Mouse (Mus musculus): ENCODE measurements around the gene Mog. TPM values are rescaled to one million over a fixed set of nuclear protein-coding genes. Genes with fewer than 3 reads are reported as not detected.

Gene Mog
- polyA plus RNA-seq, 1 experiment from 2014 or later, result 2.6 TPM

GRCm38 (mm10) chr17:37047332-37047976, 24.3 kb upstream of the Mog start:
- Histone ChIP-seq H3K4me3 (ENCODE audit: low read depth, low read length) (peak overlapping the region; percentile 88), H3K27me3 (ENCODE audit: control insufficient read depth, insufficient read depth, low read length) (no peaks in the 10 kb centered on the region), H3K27ac (ENCODE audit: low read depth, low read length) (0 out of 2 replicates have a peak overlapping the region, but pooled peaks have one; percentile 30), H3K36me3 (ENCODE audit: control insufficient read depth, insufficient read depth, low read length) (no peaks in the 10 kb centered on the region), H3K9ac (replicated peaks; ENCODE audit: low read depth, low read length) (peak overlapping the region; percentile 98; the same call in 1 of the 2 replicates), H3K9me3 (ENCODE audit: control insufficient read depth, low read length) (no peaks in the 10 kb centered on the region), H3K4me1 (ENCODE audit: control insufficient read depth, insufficient read depth, low read length) (peaks cover 38% of the 10 kb centered on the region), H3K4me2 (ENCODE audit: low read depth, low read length) (peak overlapping the region; percentile 84)
- ATAC-seq (ENCODE audit: low read depth), result no peak
- WGBS, result 14% methylated on average over 19 of the region's 19 CpGs

- ATAC-seq (ENCODE audit: low read depth), result peak; percentile 57
- Histone ChIP-seq H3K4me2 (ENCODE audit: low read depth, low read length) (peak overlapping the region; percentile 84), H3K9ac (replicated peaks; ENCODE audit: low read depth, low read length) (peak overlapping the region; percentile 98), H3K36me3 (ENCODE audit: control insufficient read depth, insufficient read depth, low read length) (no peaks in the 10 kb centered on the region), H3K9me3 (ENCODE audit: control insufficient read depth, low read length) (no peaks in the 10 kb centered on the region), H3K27ac (ENCODE audit: low read depth, low read length) (peak overlapping the region; percentile 94), H3K27me3 (ENCODE audit: control insufficient read depth, insufficient read depth, low read length) (no peaks in the 10 kb centered on the region), H3K4me3 (ENCODE audit: low read depth, low read length) (peak overlapping the region; percentile 88), H3K4me1 (ENCODE audit: control insufficient read depth, insufficient read depth, low read length) (peaks cover 33% of the 10 kb centered on the region)
- WGBS, result under 1% methylated on average over 51 of the region's 58 CpGs
These were observed 23.3 kb upstream of the Mog start for GRCm38 (mm10) chr17:37046312-37047112.

DNA sequence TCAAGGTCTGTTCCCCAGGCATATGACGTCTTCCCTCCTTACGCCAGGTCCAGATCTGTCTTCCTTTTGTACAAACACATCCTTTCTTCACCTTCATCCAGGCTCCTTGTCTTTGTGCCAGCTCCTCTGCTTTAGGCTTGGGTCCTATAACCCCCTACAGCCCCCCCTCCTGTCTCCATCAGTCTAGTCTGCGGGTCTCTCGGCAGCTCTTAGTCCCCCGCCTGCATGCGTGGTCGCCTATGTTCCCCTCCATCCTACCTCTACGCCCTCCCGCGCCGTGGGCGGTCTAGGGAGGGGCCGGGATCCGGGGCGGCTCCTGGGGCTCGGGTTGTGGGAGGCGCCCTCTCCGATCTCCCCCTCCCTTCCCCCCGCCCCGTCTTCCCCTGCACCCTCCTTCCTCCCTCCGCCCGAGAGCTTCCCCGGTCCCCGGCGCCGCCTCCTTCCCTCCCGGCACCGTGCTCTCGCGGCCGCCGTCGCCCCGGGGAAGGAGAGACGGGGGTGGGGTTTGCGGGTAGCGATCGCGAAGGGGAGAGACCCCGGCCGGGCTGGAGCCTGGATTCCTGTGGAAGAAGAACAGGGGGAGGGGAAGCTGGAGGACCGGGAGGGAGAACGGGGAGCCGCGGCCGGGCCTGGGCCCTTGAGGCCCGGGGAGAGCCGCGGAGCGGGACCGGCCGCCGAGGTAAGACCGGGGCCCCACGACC, 22.6 kb upstream of the Mog start, which contains the start of gene Gabbr1:
Gene Gabbr1 (plus strand): TSS at position 356 of the 701 bp plus-strand sequence.
- under 1% methylated on average over 47 of the region's 55 CpGs for WGBS
- ATAC-seq (ENCODE audit: low read depth), result peak; percentile 84
- no peaks in the 10 kb centered on the region for H3K36me3 ChIP-seq (ENCODE audit: control insufficient read depth, insufficient read depth, low read length)

GRCm38 (mm10) chr17:37044651-37045244, 21.6 kb upstream of the Mog start:
- Histone ChIP-seq H3K4me3 (ENCODE audit: low read depth, low read length) (peak overlapping the region; percentile 88), H3K4me1 (ENCODE audit: control insufficient read depth, insufficient read depth, low read length) (peaks cover 25% of the 10 kb centered on the region), H3K4me2 (ENCODE audit: low read depth, low read length) (peak overlapping the region; percentile 84), H3K9ac (replicated peaks; ENCODE audit: low read depth, low read length) (peak overlapping the region; percentile 98), H3K36me3 (ENCODE audit: control insufficient read depth, insufficient read depth, low read length) (no peaks in the 10 kb centered on the region), H3K27me3 (ENCODE audit: control insufficient read depth, insufficient read depth, low read length) (no peaks in the 10 kb centered on the region), H3K9me3 (ENCODE audit: control insufficient read depth, low read length) (no peaks in the 10 kb centered on the region), H3K27ac (ENCODE audit: low read depth, low read length) (peak overlapping the region; percentile 94)
- 82% methylated on average over 7 of the region's 7 CpGs for WGBS
- no peak for ATAC-seq (ENCODE audit: low read depth)

More for the DNA sequence above, 22.6 kb upstream of the Mog start, which contains the start of gene Gabbr1:
- peaks cover 29% of the 10 kb centered on the region for H3K4me1 ChIP-seq (ENCODE audit: control insufficient read depth, insufficient read depth, low read length)
- H3K4me2 ChIP-seq (ENCODE audit: low read depth, low read length), result peak within 1 kb of the TSS; percentile 84
- H3K27ac ChIP-seq (ENCODE audit: low read depth, low read length), result peak within 1 kb of the TSS; percentile 94
- H3K4me3 ChIP-seq (ENCODE audit: low read depth, low read length), result peak within 1 kb of the TSS; percentile 88
- H3K27me3 ChIP-seq (ENCODE audit: control insufficient read depth, insufficient read depth, low read length), result no peaks in the 10 kb centered on the region
- peak within 1 kb of the TSS; percentile 98 for H3K9ac ChIP-seq (replicated peaks; ENCODE audit: low read depth, low read length)
- H3K9me3 ChIP-seq (ENCODE audit: control insufficient read depth, low read length), result no peaks in the 10 kb centered on the region

DNA sequence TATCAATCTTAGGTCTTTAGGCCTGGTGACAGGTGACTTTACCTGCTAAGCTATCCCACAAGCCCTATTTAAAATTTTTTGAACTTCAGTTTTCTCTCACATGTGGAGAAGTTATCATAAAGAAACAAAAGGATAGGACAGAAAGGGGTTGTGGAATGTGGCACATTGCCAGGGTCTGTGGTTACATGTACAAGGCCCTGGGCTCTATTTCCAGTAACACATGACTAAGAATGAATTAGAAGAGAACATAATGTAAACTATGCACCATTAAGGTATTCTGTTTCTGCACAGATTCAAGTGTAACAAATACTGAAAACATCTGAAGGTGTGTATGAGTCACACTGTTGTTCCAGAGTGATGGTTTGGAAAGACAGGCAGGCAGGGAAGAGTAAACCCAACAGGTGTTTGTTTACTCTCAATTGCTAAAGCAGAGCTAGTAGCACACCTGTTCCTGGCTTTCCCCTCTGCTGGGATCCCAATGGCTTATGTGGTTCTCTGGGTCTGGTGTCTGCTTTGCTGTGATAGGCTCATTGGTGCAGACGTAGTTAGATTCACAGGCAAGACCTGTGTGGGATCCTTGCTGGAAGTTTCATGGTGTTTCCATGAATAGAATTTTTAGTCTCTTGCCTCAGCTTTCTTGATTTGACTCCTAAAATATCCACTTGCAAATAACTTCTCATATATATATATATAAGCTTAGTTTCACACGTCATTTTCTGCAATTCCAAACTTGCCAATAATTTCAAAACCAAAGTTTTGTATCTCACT, 16.1 kb upstream of the Mog start:
- ATAC-seq (ENCODE audit: low read depth), result no peak
- H3K4me1 ChIP-seq (ENCODE audit: control insufficient read depth, insufficient read depth, low read length), result no peaks in the 10 kb centered on the region
- no peak overlapping the region for H3K9ac ChIP-seq (replicated peaks; ENCODE audit: low read depth, low read length)
- H3K4me3 ChIP-seq (ENCODE audit: low read depth, low read length), result no peak overlapping the region
- H3K27me3 ChIP-seq (ENCODE audit: control insufficient read depth, insufficient read depth, low read length), result no peaks in the 10 kb centered on the region
- no peaks in the 10 kb centered on the region for H3K36me3 ChIP-seq (ENCODE audit: control insufficient read depth, insufficient read depth, low read length)
- H3K27ac ChIP-seq (ENCODE audit: low read depth, low read length), result no peak overlapping the region
- 80% methylated on average over 2 of the region's 2 CpGs for WGBS
- no peak overlapping the region for H3K4me2 ChIP-seq (ENCODE audit: low read depth, low read length)
- H3K9me3 ChIP-seq (ENCODE audit: control insufficient read depth, low read length), result no peaks in the 10 kb centered on the region

- Histone ChIP-seq H3K9ac (replicated peaks; ENCODE audit: low read depth, low read length) (peak overlapping the region; percentile 55), H3K4me2 (ENCODE audit: low read depth, low read length) (peak overlapping the region; percentile 52), H3K36me3 (ENCODE audit: control insufficient read depth, insufficient read depth, low read length) (no peaks in the 10 kb centered on the region), H3K4me1 (ENCODE audit: control insufficient read depth, insufficient read depth, low read length) (no peaks in the 10 kb centered on the region), H3K9me3 (ENCODE audit: control insufficient read depth, low read length) (no peaks in the 10 kb centered on the region), H3K27ac (ENCODE audit: low read depth, low read length) (peak overlapping the region; percentile 97), H3K4me3 (ENCODE audit: low read depth, low read length) (peak overlapping the region; percentile 35), H3K27me3 (ENCODE audit: control insufficient read depth, insufficient read depth, low read length) (no peaks in the 10 kb centered on the region)
- WGBS, result 68% methylated on average over 8 of the region's 8 CpGs
- ATAC-seq (ENCODE audit: low read depth), result 0 out of 2 replicates have a peak, but pooled peaks have one; percentile 5
These were observed 6.0 kb upstream of the Mog start for GRCm38 (mm10) chr17:37029162-37029561.

GRCm38 (mm10) chr17:37028683-37029120, 5.5 kb upstream of the Mog start:
- Histone ChIP-seq H3K27me3 (ENCODE audit: control insufficient read depth, insufficient read depth, low read length) (no peaks in the 10 kb centered on the region), H3K27ac (ENCODE audit: low read depth, low read length) (peak overlapping the region; percentile 97), H3K9ac (replicated peaks; ENCODE audit: low read depth, low read length) (peak overlapping the region; percentile 55), H3K9me3 (ENCODE audit: control insufficient read depth, low read length) (no peaks in the 10 kb centered on the region), H3K4me3 (ENCODE audit: low read depth, low read length) (peak overlapping the region; percentile 35), H3K36me3 (ENCODE audit: control insufficient read depth, insufficient read depth, low read length) (no peaks in the 10 kb centered on the region), H3K4me2 (ENCODE audit: low read depth, low read length) (peak overlapping the region; percentile 52), H3K4me1 (ENCODE audit: control insufficient read depth, insufficient read depth, low read length) (no peaks in the 10 kb centered on the region)
- ATAC-seq (ENCODE audit: low read depth), result peak; percentile 99
- 0% methylated on average over 14 of the region's 14 CpGs for WGBS

DNA sequence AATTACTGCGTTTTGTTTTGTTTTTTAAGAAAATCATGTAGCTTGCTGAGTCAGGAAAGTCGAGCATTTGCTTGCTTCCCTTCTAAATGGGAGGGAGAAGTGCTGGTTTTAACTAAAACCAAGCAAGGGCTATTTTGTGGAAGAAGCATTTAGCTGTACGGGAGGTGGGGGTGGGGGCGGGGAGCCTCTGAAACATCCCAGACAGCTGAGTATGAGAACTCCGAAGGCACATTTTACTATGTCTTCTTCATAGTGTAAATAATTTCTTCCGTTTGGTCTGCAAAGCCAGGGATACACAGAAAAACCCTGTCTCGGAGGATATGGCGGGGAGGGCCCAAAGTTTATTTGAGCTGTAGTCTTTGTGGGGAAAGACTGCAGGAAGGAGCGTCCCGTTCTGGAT, 5.0 kb upstream of the Mog start:
- 6% methylated on average over 10 of the region's 10 CpGs for WGBS
- peak overlapping the region; percentile 97 for H3K27ac ChIP-seq (ENCODE audit: low read depth, low read length)
- H3K4me3 ChIP-seq (ENCODE audit: low read depth, low read length), result peak overlapping the region; percentile 35
- ATAC-seq (ENCODE audit: low read depth), result peak; percentile 50
- no peaks in the 10 kb centered on the region for H3K4me1 ChIP-seq (ENCODE audit: control insufficient read depth, insufficient read depth, low read length)
- no peaks in the 10 kb centered on the region for H3K27me3 ChIP-seq (ENCODE audit: control insufficient read depth, insufficient read depth, low read length)
- peak overlapping the region; percentile 55; the same call in 1 of the 2 replicates for H3K9ac ChIP-seq (replicated peaks; ENCODE audit: low read depth, low read length)
- H3K36me3 ChIP-seq (ENCODE audit: control insufficient read depth, insufficient read depth, low read length), result no peaks in the 10 kb centered on the region
- peak overlapping the region; percentile 52 for H3K4me2 ChIP-seq (ENCODE audit: low read depth, low read length)
- H3K9me3 ChIP-seq (ENCODE audit: control insufficient read depth, low read length), result no peaks in the 10 kb centered on the region

All from neural tube, embryonic 14.5 days (tissue).